11 mouse cellular contexts compared by ENCODE assay signal in genomic region chr2:24923561-24923960, GRCm38 (mm10). TPM values are rescaled to one million over a fixed set of nuclear protein-coding genes. Genes with fewer than 3 reads are reported as not detected.
DNase-seq lines count a peak whose midpoint lies in the region; ATAC-seq and TF ChIP-seq lines count a peak whose summit lies in the region.
"Had no signal": no experiment of that assay in that cellular context is flagged by ENCODE, and none has a peak within 500 bp of the region (broad histone marks: within the 10 kb centered on the region; RNA-seq: fewer than 3 reads in every experiment).

No protein-coding gene starts in this region.

- H3K27me3 ChIP-seq in intestine, postnatal 0 days (replicated peaks; ENCODE audit: control insufficient read depth, insufficient read depth, low read length): no peaks in the 10 kb centered on the region
- no peaks in the 10 kb centered on the region for H3K27me3 ChIP-seq in intestine, embryonic 15.5 days (replicated peaks)
- H3K27me3 ChIP-seq in hindbrain, embryonic 10.5 days (ENCODE audit: insufficient read depth, poor library complexity, severe bottlenecking): no peaks in the 10 kb centered on the region
- H3K27me3 ChIP-seq: forebrain, embryonic 12.5 days; heart, embryonic 12.5 days had no signal

- ATAC-seq in intestine, postnatal 0 days: no peak
- no peak for ATAC-seq in intestine, embryonic 15.5 days
- ATAC-seq: intestine, embryonic 16.5 days had no signal

- no peak overlapping the region for H3K4me2 ChIP-seq in intestine, postnatal 0 days (replicated peaks; ENCODE audit: low read depth)
- H3K4me2 ChIP-seq in intestine, embryonic 15.5 days (replicated peaks): no peak overlapping the region
- H3K4me2 ChIP-seq: forebrain, embryonic 12.5 days; heart, embryonic 12.5 days had no signal

- H3K36me3 ChIP-seq in intestine, postnatal 0 days (ENCODE audit: control insufficient read depth, insufficient read depth): peaks cover 19% of the 10 kb centered on the region; the same call in 1 of the 2 replicates
- no peaks in the 10 kb centered on the region for H3K36me3 ChIP-seq in intestine, embryonic 15.5 days
- H3K36me3 ChIP-seq in hindbrain, embryonic 10.5 days: 0 out of 2 replicates have a peak, but pooled peaks cover 5% of the 10 kb centered on the region
- H3K36me3 ChIP-seq: forebrain, embryonic 12.5 days; heart, embryonic 12.5 days; limb, embryonic 10.5 days had no signal

- H3K9ac ChIP-seq in intestine, postnatal 0 days (ENCODE audit: low read depth, low read length): no peak overlapping the region
- H3K9ac ChIP-seq in intestine, embryonic 15.5 days: no peak overlapping the region
- H3K9ac ChIP-seq: forebrain, embryonic 12.5 days; heart, embryonic 12.5 days had no signal

- TF ChIP-seq CTCF in intestine, postnatal 0 days (IDR thresholded peaks at IDR 0.05; ENCODE audit: low read depth): peak; percentile 75
- peak; percentile 26; the same call in 1 of the 2 replicates for TF ChIP-seq CTCF in cortical plate, adult 2 months (IDR thresholded peaks at IDR 0.05; ENCODE audit: extremely low read depth, insufficient read depth, low read length)

- H3K27ac ChIP-seq in intestine, postnatal 0 days (ENCODE audit: low read depth, low read length): no peak overlapping the region
- no peak overlapping the region for H3K27ac ChIP-seq in intestine, embryonic 15.5 days
- H3K27ac ChIP-seq in cortical plate, adult 2 months (ENCODE audit: insufficient read depth, low read length): no peak overlapping the region
- H3K27ac ChIP-seq in hindbrain, embryonic 10.5 days: no peak overlapping the region
- H3K27ac ChIP-seq: forebrain, embryonic 12.5 days; limb, embryonic 10.5 days had no signal

- peak; percentile 49 for DNase-seq in 3T3-L1 (ENCODE audit: low read depth, low spot score)
- peak; percentile 64 for DNase-seq in 416B (ENCODE audit: low read depth)
- no peak for DNase-seq in hindbrain, embryonic 10.5 days (ENCODE audit: low spot score)
- DNase-seq in urinary bladder, postnatal 36 days (ENCODE audit: low spot score in 2 of 2): no peak

- H3K9me3 ChIP-seq in intestine, postnatal 0 days (ENCODE audit: control insufficient read depth): no peaks in the 10 kb centered on the region
- H3K9me3 ChIP-seq in intestine, embryonic 15.5 days: no peaks in the 10 kb centered on the region
- H3K9me3 ChIP-seq in hindbrain, embryonic 10.5 days: no peaks in the 10 kb centered on the region
- H3K9me3 ChIP-seq: forebrain, embryonic 12.5 days; heart, embryonic 12.5 days; limb, embryonic 10.5 days had no signal

- H3K4me3 ChIP-seq in intestine, postnatal 0 days (ENCODE audit: low read depth, low read length): no peak overlapping the region
- no peak overlapping the region for H3K4me3 ChIP-seq in intestine, embryonic 15.5 days (replicated peaks)
- no peak overlapping the region for H3K4me3 ChIP-seq in cortical plate, adult 2 months (ENCODE audit: insufficient read depth, low read length)
- no peak overlapping the region for H3K4me3 ChIP-seq in hindbrain, embryonic 10.5 days
- H3K4me3 ChIP-seq: forebrain, embryonic 12.5 days; heart, embryonic 12.5 days; limb, embryonic 10.5 days had no signal

- no peak for TF ChIP-seq POLR2A in cortical plate, adult 2 months (IDR thresholded peaks at IDR 0.05; ENCODE audit: extremely low read depth, insufficient read depth, low read length)

- 48% methylated on average over 2 of the region's 2 CpGs for WGBS in intestine, postnatal 0 days
- 52% methylated on average over 2 of the region's 2 CpGs for WGBS in intestine, embryonic 15.5 days
- WGBS in hindbrain, embryonic 10.5 days: 56% methylated on average over 2 of the region's 2 CpGs

- no peaks in the 10 kb centered on the region for H3K4me1 ChIP-seq in intestine, postnatal 0 days (replicated peaks; ENCODE audit: control insufficient read depth, insufficient read depth, low read length)
- H3K4me1 ChIP-seq in intestine, embryonic 15.5 days (replicated peaks): peaks cover 4% of the 10 kb centered on the region
- no peaks in the 10 kb centered on the region for H3K4me1 ChIP-seq in cortical plate, adult 2 months (ENCODE audit: control insufficient read depth, insufficient read depth, low read length)
- H3K4me1 ChIP-seq in hindbrain, embryonic 10.5 days (replicated peaks): no peaks in the 10 kb centered on the region
- H3K4me1 ChIP-seq: forebrain, embryonic 12.5 days; heart, embryonic 12.5 days; limb, embryonic 10.5 days had no signal

RNA-seq across cellular contexts. Expression of gene Ehmt1, which starts 4.1 kb away (rescaled TPM):
- 19.8 and 21.6 TPM in 2 replicates for polyA plus RNA-seq in intestine, postnatal 0 days (2015; fragmentation: Nextera tagmentation; extraction: Ambion mirVana)
- 71.7 and 72.4 TPM in 2 replicates for polyA plus RNA-seq in intestine, embryonic 15.5 days (2015; fragmentation: Nextera tagmentation; extraction: Ambion mirVana)
- polyA plus RNA-seq in cortical plate, adult 2 months (2012; rRNA removed): 52.6 and 57.5 TPM in 2 replicates
- 119 and 145 TPM in 2 replicates for polyA plus RNA-seq in hindbrain, embryonic 10.5 days (2016; fragmentation: Nextera tagmentation; extraction: Ambion mirVana)

RNA-seq across cellular contexts. Expression of gene Arrdc1, which starts 11.5 kb away (rescaled TPM):
- 66.6 and 68.4 TPM in 2 replicates for polyA plus RNA-seq in intestine, postnatal 0 days (2015; fragmentation: Nextera tagmentation; extraction: Ambion mirVana)
- polyA plus RNA-seq in intestine, embryonic 15.5 days (2015; fragmentation: Nextera tagmentation; extraction: Ambion mirVana): 79.2 and 90.8 TPM in 2 replicates
- 40.4 and 47.4 TPM in 2 replicates for polyA plus RNA-seq in cortical plate, adult 2 months (2012; rRNA removed)
- 19.4 and 20.6 TPM in 2 replicates for polyA plus RNA-seq in hindbrain, embryonic 10.5 days (2016; fragmentation: Nextera tagmentation; extraction: Ambion mirVana)

RNA-seq across cellular contexts. Expression of gene Zmynd19, which starts 26.0 kb away (rescaled TPM):
- 5.0 and 5.2 TPM in 2 replicates for polyA plus RNA-seq in intestine, postnatal 0 days (2015; fragmentation: Nextera tagmentation; extraction: Ambion mirVana)
- 13.8 and 16.5 TPM in 2 replicates for polyA plus RNA-seq in intestine, embryonic 15.5 days (2015; fragmentation: Nextera tagmentation; extraction: Ambion mirVana)
- 21.4 and 21.6 TPM in 2 replicates for polyA plus RNA-seq in cortical plate, adult 2 months (2012; rRNA removed)
- 24.0 and 27.6 TPM in 2 replicates for polyA plus RNA-seq in hindbrain, embryonic 10.5 days (2016; fragmentation: Nextera tagmentation; extraction: Ambion mirVana)

RNA-seq across cellular contexts. Expression of gene Dph7, which starts 38.6 kb away (rescaled TPM):
- polyA plus RNA-seq in intestine, postnatal 0 days (2015; fragmentation: Nextera tagmentation; extraction: Ambion mirVana): 7.2 and 8.7 TPM in 2 replicates
- 21.8 and 24.0 TPM in 2 replicates for polyA plus RNA-seq in intestine, embryonic 15.5 days (2015; fragmentation: Nextera tagmentation; extraction: Ambion mirVana)
- polyA plus RNA-seq in cortical plate, adult 2 months (2012; rRNA removed): 34.6 and 37.3 TPM in 2 replicates
- polyA plus RNA-seq in hindbrain, embryonic 10.5 days (2016; fragmentation: Nextera tagmentation; extraction: Ambion mirVana): 30.8 and 35.5 TPM in 2 replicates

RNA-seq across cellular contexts. Expression of gene Mrpl41, which starts 51.3 kb away (rescaled TPM):
- 154 and 159 TPM in 2 replicates for polyA plus RNA-seq in intestine, postnatal 0 days (2015; fragmentation: Nextera tagmentation; extraction: Ambion mirVana)
- 136 and 141 TPM in 2 replicates for polyA plus RNA-seq in intestine, embryonic 15.5 days (2015; fragmentation: Nextera tagmentation; extraction: Ambion mirVana)
- polyA plus RNA-seq in cortical plate, adult 2 months (2012; rRNA removed): 137 TPM in 2 replicates
- polyA plus RNA-seq in hindbrain, embryonic 10.5 days (2016; fragmentation: Nextera tagmentation; extraction: Ambion mirVana): 128 and 156 TPM in 2 replicates

Comparison
In these comparisons a context has a peak if more than half of its experiments do, and no peak if none do; other contexts are left out.
1. DNase-seq: peak in 3T3-L1 (single experiment) and 416B (single experiment); none in hindbrain, embryonic 10.5 days (single experiment) and urinary bladder, postnatal 36 days (0 of 2).